Mouse (Mus musculus): Measurements from ENCODE around the gene Snx4. TPM values are rescaled to one million over a fixed set of nuclear protein-coding genes. Genes with fewer than 3 reads are reported as not detected.
A peak's percentile ranks its signal among the peaks of the same experiment; 100 is the strongest.

The Snx4 gene
- polyA plus RNA-seq, 1 experiment, result 26.8 TPM

- Histone ChIP-seq H3K79me2 (ENCODE audit: control insufficient read depth, insufficient read depth) (no peaks in the 10 kb centered on the region), H3K36me3 (ENCODE audit: control insufficient read depth, insufficient read depth) (peaks cover 55% of the 10 kb centered on the region), H3ac (ENCODE audit: control insufficient read depth, insufficient read length) (no peak overlapping the region), H3K4me2 (ENCODE audit: low read depth) (no peak overlapping the region), H3K4me3 (no peak overlapping the region), H3K27me3 (ENCODE audit: control insufficient read depth, insufficient read depth, insufficient read length) (no peaks in the 10 kb centered on the region)
- no peak for TF ChIP-seq POLR2AphosphoS2 (IDR thresholded peaks at IDR 0.05; ENCODE audit: insufficient read length, low read depth)
- peak; percentile 22 to 79 (median 51) for TF ChIP-seq MYOD1 (IDR thresholded peaks at IDR 0.05; ENCODE audit: control insufficient read depth in 1 of 3, insufficient read length in 2 of 3, low read depth in 2 of 3)
- TF ChIP-seq POLR2A (IDR thresholded peaks at IDR 0.05; ENCODE audit: insufficient read length, low read depth), result no peak
- TF ChIP-seq CEBPB (IDR thresholded peaks at IDR 0.05; ENCODE audit: insufficient read depth, poor library complexity, severe bottlenecking), result no peak
- TF ChIP-seq MAX (IDR thresholded peaks at IDR 0.05; ENCODE audit: low read depth), result no peak
- TF ChIP-seq MYOG (IDR thresholded peaks at IDR 0.05; ENCODE audit: control insufficient read depth in 1 of 3, insufficient read depth in 1 of 3, insufficient read length in 2 of 3, low read depth in 2 of 3), result peak in 2 of 3 experiments; percentile 65 to 67
- peak; percentile 37 for TF ChIP-seq TCF12 (IDR thresholded peaks at IDR 0.05; ENCODE audit: insufficient read depth, poor library complexity, severe bottlenecking)
These were observed 31.8 kb downstream of the Snx4 start for GRCm38 (mm10) chr16:33283079-33283478.

- Histone ChIP-seq H3K4me3 (no peak overlapping the region), H3K4me2 (ENCODE audit: low read depth) (no peak overlapping the region), H3ac (ENCODE audit: control insufficient read depth, insufficient read length) (no peak overlapping the region), H3K79me2 (ENCODE audit: control insufficient read depth, insufficient read depth) (no peaks in the 10 kb centered on the region), H3K27me3 (ENCODE audit: control insufficient read depth, insufficient read depth, insufficient read length) (no peaks in the 10 kb centered on the region), H3K36me3 (ENCODE audit: control insufficient read depth, insufficient read depth) (peaks cover 67% of the 10 kb centered on the region)
- no peak for TF ChIP-seq POLR2A (IDR thresholded peaks at IDR 0.05; ENCODE audit: insufficient read length, low read depth)
- no peak for TF ChIP-seq MAX (IDR thresholded peaks at IDR 0.05; ENCODE audit: low read depth)
- TF ChIP-seq TCF3 (IDR thresholded peaks at IDR 0.05; ENCODE audit: insufficient read length, low read depth), result no peak
- no peak for TF ChIP-seq REST (IDR thresholded peaks at IDR 0.05; ENCODE audit: insufficient read depth, insufficient read length)
- TF ChIP-seq SRF (IDR thresholded peaks at IDR 0.05; ENCODE audit: control insufficient read depth, insufficient read length, low read depth), result no peak
- TF ChIP-seq MYOG (IDR thresholded peaks at IDR 0.05; ENCODE audit: control insufficient read depth in 1 of 3, insufficient read depth in 1 of 3, insufficient read length in 2 of 3, low read depth in 2 of 3), result no peak
- no peak for TF ChIP-seq POLR2AphosphoS2 (IDR thresholded peaks at IDR 0.05; ENCODE audit: insufficient read length, low read depth)
- no peak for TF ChIP-seq E2F4 (IDR thresholded peaks at IDR 0.05; ENCODE audit: insufficient read depth)
- TF ChIP-seq USF1 (IDR thresholded peaks at IDR 0.05; ENCODE audit: low read depth), result no peak
- TF ChIP-seq MYOD1 (IDR thresholded peaks at IDR 0.05; ENCODE audit: control insufficient read depth in 1 of 3, insufficient read length in 2 of 3, low read depth in 2 of 3), result no peak
These were observed 37.3 kb downstream of the Snx4 start for GRCm38 (mm10) chr16:33288536-33288935.

DNA sequence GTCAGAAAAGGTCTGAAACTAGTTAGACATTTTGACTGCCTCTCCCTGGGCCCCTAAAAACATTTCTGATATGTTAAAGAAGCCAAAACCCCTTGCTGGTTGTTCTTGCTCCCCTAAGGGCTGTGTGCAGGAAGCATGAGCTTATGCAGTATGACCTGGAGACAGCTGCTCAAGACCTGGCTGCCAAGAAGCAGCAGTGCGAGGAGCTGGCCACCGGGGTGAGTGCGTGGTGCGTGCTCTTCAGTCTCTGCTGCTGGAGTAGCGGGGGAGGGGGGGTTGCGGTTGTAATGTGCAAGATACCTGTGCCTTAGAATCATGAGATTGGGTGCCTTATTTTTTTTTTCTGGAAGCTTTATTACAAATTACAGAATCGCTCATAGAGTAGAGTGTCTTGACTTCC is 38.7 kb downstream of the Snx4 start:
- TF ChIP-seq TCF12 (IDR thresholded peaks at IDR 0.05; ENCODE audit: insufficient read depth, poor library complexity, severe bottlenecking) (no peak), TCF3 (IDR thresholded peaks at IDR 0.05; ENCODE audit: insufficient read length, low read depth) (no peak), POLR2AphosphoS2 (IDR thresholded peaks at IDR 0.05; ENCODE audit: insufficient read length, low read depth) (no peak), SRF (IDR thresholded peaks at IDR 0.05; ENCODE audit: control insufficient read depth, insufficient read length, low read depth) (no peak), MYOD1 (IDR thresholded peaks at IDR 0.05; ENCODE audit: control insufficient read depth in 1 of 3, insufficient read length in 2 of 3, low read depth in 2 of 3) (no peak), USF1 (IDR thresholded peaks at IDR 0.05; ENCODE audit: low read depth) (no peak), REST (IDR thresholded peaks at IDR 0.05; ENCODE audit: insufficient read depth, insufficient read length) (no peak), CEBPB (IDR thresholded peaks at IDR 0.05; ENCODE audit: insufficient read depth, poor library complexity, severe bottlenecking) (no peak), MYOG (IDR thresholded peaks at IDR 0.05; ENCODE audit: control insufficient read depth in 1 of 3, insufficient read depth in 1 of 3, insufficient read length in 2 of 3, low read depth in 2 of 3) (no peak)
- H3K36me3 ChIP-seq (ENCODE audit: control insufficient read depth, insufficient read depth), result peaks cover 68% of the 10 kb centered on the region
- no peak overlapping the region for H3ac ChIP-seq (ENCODE audit: control insufficient read depth, insufficient read length)

GRCm38 (mm10) chr16:33292241-33292640 is 41.0 kb downstream of the Snx4 start:
- Histone ChIP-seq H3K79me2 (ENCODE audit: control insufficient read depth, insufficient read depth) (no peaks in the 10 kb centered on the region), H3K4me3 (no peak overlapping the region), H3K36me3 (ENCODE audit: control insufficient read depth, insufficient read depth) (peaks cover 72% of the 10 kb centered on the region), H3K27me3 (ENCODE audit: control insufficient read depth, insufficient read depth, insufficient read length) (no peaks in the 10 kb centered on the region), H3K4me2 (ENCODE audit: low read depth) (no peak overlapping the region), H3ac (ENCODE audit: control insufficient read depth, insufficient read length) (no peak overlapping the region)
- TF ChIP-seq POLR2AphosphoS2 (IDR thresholded peaks at IDR 0.05; ENCODE audit: insufficient read length, low read depth) (no peak), MYOD1 (IDR thresholded peaks at IDR 0.05; ENCODE audit: control insufficient read depth in 1 of 3, insufficient read length in 2 of 3, low read depth in 2 of 3) (no peak), MYOG (IDR thresholded peaks at IDR 0.05; ENCODE audit: control insufficient read depth in 1 of 3, insufficient read depth in 1 of 3, insufficient read length in 2 of 3, low read depth in 2 of 3) (no peak), E2F4 (IDR thresholded peaks at IDR 0.05; ENCODE audit: insufficient read depth) (no peak)

More for the DNA sequence above, 38.7 kb downstream of the Snx4 start:
- Histone ChIP-seq H3K4me3 (no peak overlapping the region), H3K27me3 (ENCODE audit: control insufficient read depth, insufficient read depth, insufficient read length) (no peaks in the 10 kb centered on the region), H3K79me2 (ENCODE audit: control insufficient read depth, insufficient read depth) (no peaks in the 10 kb centered on the region), H3K4me2 (ENCODE audit: low read depth) (no peak overlapping the region)

GRCm38 (mm10) chr16:33294681-33295080 is 43.4 kb downstream of the Snx4 start:
- TF ChIP-seq POLR2AphosphoS2 (IDR thresholded peaks at IDR 0.05; ENCODE audit: insufficient read length, low read depth) (no peak), MYOG (IDR thresholded peaks at IDR 0.05; ENCODE audit: control insufficient read depth in 1 of 3, insufficient read depth in 1 of 3, insufficient read length in 2 of 3, low read depth in 2 of 3) (no peak), REST (IDR thresholded peaks at IDR 0.05; ENCODE audit: insufficient read depth, insufficient read length) (no peak), TCF12 (IDR thresholded peaks at IDR 0.05; ENCODE audit: insufficient read depth, poor library complexity, severe bottlenecking) (no peak), TCF3 (IDR thresholded peaks at IDR 0.05; ENCODE audit: insufficient read length, low read depth) (no peak), MYOD1 (IDR thresholded peaks at IDR 0.05; ENCODE audit: control insufficient read depth in 1 of 3, insufficient read length in 2 of 3, low read depth in 2 of 3) (no peak), MAX (IDR thresholded peaks at IDR 0.05; ENCODE audit: low read depth) (no peak), SRF (IDR thresholded peaks at IDR 0.05; ENCODE audit: control insufficient read depth, insufficient read length, low read depth) (no peak), E2F4 (IDR thresholded peaks at IDR 0.05; ENCODE audit: insufficient read depth) (no peak), CEBPB (IDR thresholded peaks at IDR 0.05; ENCODE audit: insufficient read depth, poor library complexity, severe bottlenecking) (no peak), USF1 (IDR thresholded peaks at IDR 0.05; ENCODE audit: low read depth) (no peak), POLR2A (IDR thresholded peaks at IDR 0.05; ENCODE audit: insufficient read length, low read depth) (no peak)
- Histone ChIP-seq H3K79me2 (ENCODE audit: control insufficient read depth, insufficient read depth) (no peaks in the 10 kb centered on the region), H3ac (ENCODE audit: control insufficient read depth, insufficient read length) (no peak overlapping the region), H3K27me3 (ENCODE audit: control insufficient read depth, insufficient read depth, insufficient read length) (no peaks in the 10 kb centered on the region), H3K4me3 (no peak overlapping the region), H3K4me2 (ENCODE audit: low read depth) (no peak overlapping the region), H3K36me3 (ENCODE audit: control insufficient read depth, insufficient read depth) (peaks cover 70% of the 10 kb centered on the region)
